Mouse (Mus musculus): ENCODE results near the gene Lmnb2.

DNA sequence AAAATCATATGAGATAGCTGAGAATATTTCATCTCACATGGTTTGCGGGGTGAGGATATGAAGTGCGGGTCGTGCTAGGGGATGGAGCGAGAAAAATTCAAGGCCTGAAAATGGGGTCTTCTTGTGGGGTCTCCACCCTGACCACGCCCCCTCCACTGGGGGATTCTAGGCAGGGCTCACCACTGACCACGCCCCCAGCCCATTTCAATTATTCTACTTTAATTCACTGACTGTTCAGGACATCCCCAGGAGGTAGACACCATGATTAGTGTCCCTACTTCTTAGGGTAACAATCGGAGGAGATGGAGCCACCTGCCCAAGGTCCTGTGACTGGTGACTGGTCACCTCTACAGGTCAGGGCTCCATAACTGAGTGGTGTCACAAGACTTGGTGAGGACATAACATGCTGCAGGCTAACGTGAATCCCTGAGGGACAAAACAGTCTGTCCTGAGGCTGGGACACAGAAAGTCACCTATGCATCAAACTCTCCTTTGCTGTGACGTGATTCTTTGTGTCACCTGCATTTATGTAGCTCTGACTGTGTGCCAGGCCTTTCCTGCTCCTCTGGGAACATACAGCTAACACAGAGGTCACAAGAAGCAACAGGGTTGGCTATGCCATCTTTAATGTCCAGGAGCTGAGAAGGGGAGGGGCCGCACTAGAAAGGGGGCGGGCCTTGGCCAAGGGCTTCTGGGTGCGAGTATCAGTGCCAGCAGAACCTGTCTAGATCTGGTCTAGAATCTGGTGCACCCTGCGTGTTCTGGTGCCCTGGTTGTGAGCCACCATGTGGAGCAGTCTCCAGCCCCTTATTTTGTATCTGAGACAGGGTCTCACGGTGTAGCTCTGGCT is 16.3 kb upstream of the Lmnb2 start:
- TF ChIP-seq CTCF (IDR thresholded peaks at IDR 0.05; ENCODE audit: extremely low read depth, insufficient read depth, low read length), result no peak
- TF ChIP-seq POLR2A (IDR thresholded peaks at IDR 0.05; ENCODE audit: extremely low read depth, insufficient read depth, low read length), result no peak
